Mouse (Mus musculus): ENCODE data around the gene Ager.

Ager gene

DNA sequence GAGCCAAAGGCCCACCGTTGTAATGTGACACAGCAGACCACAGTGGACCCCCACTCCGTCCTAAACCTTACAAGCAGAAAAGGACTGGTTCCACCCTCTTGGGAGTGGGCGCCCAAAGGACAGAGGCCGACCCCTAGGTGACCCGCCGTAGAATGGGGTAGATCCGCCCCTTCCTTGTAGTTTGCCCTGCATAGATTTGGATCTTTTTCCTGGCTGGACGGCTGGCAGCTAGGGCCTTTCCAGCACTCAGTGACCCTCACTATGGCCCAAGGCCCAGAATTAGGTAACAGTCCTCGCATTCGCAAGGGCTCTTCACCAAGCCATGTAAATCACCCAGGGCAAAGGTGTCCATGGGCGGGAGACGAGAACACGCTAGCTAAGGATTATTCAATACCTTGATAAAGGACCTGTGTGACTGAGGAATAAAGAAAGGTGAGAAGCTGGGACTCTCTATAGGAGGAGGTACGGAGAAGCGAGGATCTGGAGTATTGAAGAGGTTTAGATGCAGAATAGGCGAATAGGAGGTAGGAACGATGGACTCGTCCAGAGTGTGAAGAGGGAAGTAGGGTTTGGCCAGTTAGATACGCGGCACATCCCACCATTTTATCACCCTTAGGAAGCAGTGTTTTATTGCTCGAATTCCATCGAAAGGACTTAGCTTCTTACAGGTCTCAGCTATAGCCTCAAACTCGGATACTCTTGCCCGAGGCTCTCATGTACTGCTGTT is 7.0 kb downstream of the Ager start:
- DNase-seq (ENCODE audit: low read depth, low spot score): peak; percentile 41

DNA sequence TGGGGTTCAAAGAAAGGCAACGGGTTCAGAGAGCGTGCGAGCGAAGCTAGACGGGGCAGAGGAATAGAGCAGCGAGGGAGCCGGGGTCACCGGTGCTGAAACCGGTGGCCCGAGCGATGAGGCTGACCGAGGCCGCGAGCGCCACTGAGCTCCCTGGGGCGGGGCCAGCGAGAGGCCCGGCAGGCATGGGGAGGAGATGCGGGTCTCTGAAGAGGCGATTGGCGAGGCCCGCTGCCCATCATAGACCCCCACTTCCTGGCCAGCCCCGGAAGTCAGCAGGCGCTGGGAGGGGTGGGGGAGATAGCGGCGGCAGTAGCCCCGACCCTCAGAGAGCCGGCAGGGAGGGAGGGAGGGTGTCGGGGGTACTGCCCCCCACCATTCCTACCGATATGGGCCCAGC is 7.9 kb downstream of the Ager start:
- peak; percentile 95 for DNase-seq (ENCODE audit: low read depth, low spot score)

DNA sequence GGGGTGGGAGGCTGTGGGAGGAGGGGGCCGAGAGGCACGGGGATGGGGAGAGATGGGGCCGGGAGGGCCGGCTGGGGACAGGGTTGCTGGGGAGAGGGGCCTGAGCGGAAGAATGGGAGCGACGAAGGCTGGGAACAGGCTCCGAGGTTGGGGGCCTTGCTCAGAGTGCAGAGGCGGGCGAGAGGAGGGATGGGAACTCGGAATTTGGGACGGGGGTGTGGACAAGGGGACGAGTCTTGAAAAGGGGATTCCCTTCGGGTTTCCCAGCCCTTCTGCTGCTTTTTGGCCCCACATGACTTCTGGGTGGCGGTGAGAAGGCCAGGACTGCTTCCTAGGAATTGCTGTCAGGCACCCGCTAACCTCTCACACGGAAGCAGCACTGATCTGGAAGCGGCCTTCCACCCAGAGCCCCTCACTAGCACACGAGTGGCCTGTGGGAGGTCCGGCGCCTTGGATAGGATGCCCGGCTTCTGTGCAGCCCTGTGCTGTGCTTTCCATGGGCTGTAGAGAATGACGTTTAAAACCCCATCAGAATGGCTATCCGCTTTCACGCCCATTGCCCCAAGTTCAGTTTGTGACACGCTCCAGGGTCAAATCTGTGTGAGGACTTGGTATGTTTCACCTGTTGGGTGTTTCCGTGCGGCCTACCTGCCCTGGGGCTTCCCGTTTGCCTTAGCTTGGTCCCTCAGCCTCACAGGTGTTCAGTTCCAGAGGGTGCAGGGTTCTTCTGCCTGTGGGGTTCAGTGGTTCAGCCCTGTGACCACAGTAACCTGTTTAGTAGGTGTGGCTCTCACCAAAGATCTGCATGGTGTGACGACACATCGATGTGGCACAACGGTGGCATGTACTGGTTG is 8.8 kb downstream of the Ager start:
- peak; percentile 44 for DNase-seq (ENCODE audit: low read depth, low spot score)

DNA sequence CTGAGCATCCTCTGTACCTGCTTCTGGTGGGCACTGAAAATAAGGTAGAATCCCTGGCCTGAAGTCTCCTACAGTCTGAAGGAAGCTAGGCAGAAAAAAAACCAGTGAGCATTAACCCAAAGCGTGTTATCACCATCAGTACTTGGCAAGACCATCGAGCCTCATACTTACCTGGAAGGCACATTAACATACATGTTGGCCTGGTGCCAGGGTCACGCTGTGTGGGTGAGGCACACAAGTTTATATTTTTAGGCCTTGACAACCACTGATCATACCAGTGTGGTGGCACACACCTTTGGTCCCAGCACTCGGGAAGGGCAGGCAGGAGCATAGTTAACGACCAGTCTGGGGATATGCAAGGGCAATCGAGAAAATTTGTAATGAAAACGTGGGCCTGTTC is 10.3 kb downstream of the Ager start:
- DNase-seq (ENCODE audit: low read depth, low spot score): no peak

DNA sequence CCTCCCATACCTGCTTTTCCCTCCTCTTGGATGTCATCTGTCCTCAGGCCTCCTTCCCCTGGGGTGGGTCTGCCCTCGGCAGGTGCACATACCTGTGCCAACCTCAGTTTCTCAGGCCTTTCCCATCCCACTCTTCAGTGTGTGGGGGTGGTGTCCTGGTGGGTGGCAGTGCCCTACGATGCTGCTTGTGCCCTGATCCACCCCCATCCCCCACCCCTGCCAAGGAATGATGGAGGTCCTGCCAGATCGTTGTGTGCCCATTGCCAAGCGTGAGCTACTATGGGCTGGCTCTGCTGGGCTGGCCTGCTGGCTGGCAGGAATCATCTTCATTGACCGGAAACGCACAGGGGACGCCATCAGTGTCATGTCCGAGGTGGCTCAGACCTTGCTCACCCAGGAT is 13.4 kb downstream of the Ager start:
- DNase-seq (ENCODE audit: low read depth, low spot score): no peak

DNA sequence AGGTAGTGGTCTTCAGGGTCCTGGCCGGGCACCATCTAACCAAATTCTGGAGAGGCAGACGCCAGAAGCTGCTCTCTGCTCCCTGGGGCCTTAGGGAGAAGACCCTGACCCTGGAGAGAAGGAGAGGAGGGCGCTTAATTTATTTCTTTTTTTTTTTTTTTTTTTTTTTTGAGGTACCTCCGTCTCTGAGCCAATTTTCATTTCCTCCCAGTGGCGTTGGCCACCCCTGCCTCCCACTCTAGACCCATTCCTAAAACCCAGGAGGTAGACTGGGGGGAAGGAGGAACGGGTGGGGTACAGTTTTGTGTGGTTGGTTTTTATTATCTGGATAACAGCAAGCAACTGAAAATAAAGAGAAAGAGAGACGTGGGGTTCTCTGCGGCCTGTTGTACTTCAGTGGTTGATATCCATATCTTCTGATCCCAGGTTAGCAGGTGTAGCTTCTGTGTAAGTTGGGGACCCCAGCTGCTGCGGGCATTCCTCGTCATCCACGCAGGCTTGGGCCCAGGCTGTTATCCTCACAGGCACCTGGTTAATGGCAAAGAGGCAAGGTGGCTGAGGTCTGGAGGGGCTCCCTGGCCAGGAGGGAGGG is 15.5 kb downstream of the Ager start:
- DNase-seq (ENCODE audit: low read depth, low spot score): no peak

DNA sequence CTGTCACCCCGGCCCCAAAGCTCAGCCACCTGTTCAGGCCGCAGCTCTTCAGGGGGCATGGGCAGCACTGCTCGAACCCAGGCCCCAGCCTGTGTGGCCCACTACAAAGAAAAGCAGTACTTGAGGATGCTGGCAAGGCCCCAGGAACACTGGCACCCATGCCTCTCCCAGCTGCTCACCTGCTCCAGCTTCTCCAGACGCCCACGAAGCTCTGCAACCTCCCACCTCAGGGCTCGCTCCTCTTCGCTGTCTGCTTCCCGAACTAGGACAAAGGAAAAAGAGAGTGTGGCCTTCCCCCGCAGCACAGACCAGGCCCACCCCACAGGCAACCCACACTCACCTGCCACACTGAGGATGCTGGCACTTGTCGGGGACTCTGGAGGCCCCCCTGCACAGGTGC is 16.2 kb downstream of the Ager start:
- DNase-seq (ENCODE audit: low read depth, low spot score): no peak

DNA sequence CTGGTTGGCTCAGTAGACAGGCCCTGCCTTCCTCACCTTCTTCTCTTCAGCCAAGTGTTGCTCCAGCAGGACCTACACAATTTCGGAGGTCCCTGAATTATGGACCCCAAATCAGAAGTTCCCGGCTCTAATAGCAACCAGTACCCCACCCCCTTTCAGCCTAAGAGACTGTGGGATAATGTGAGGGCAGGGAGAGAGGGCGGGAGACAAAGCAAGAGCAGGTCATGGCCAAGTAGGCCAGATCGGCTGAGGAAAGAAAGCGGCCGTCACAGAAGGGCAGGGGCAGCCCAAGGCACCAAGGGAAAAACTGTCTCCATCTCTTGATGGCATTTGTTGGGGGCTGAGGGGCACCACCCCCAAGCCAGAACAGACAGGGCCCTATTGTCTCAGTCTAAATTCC is 18.2 kb downstream of the Ager start, which contains the start of gene Egfl8:
Egfl8 (minus strand) TSS at position 101 of the 400 bp plus-strand sequence.
- DNase-seq (ENCODE audit: low read depth, low spot score): no peak

DNA sequence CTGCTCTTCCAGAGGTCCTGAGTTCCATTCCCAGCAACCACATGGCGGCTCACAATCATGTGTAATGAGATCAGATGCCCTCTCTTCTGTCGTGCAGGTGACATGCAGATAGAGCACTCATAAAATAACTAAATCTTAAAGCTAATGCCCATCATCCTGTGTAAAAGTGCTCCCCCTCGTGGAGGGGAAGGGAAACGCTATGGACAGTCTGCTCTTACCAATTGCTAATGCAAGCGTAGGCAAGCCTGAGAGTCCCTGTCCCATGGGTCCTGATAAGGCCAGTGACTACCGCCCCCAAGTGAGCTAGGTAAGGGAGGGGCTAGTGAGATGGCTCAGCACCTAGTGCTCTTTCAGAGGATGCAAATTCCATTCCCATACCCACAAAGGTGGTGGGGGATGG is 21.3 kb downstream of the Ager start:
- peak; percentile 89 for DNase-seq (ENCODE audit: low read depth, low spot score)

DNA sequence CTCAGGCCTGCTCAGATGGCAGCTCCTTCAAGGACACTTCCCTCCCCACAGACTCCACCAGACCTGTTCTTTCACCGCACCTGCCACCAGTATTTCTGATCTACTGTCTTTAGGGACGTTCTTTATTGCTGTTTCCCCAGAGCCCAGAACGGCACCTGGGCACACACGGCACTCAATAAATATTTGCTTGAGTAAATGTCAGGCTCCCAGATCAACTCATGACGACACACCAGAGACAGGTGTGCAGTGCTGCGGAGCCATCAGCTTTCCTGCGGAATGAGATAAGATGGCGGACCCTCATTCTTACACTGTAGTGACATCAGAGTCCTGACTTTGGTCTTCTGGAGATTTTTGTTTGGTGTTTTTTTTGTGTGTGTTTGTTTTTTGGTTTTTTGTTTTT is 23.3 kb downstream of the Ager start:
- no peak for DNase-seq (ENCODE audit: low read depth, low spot score)

DNA sequence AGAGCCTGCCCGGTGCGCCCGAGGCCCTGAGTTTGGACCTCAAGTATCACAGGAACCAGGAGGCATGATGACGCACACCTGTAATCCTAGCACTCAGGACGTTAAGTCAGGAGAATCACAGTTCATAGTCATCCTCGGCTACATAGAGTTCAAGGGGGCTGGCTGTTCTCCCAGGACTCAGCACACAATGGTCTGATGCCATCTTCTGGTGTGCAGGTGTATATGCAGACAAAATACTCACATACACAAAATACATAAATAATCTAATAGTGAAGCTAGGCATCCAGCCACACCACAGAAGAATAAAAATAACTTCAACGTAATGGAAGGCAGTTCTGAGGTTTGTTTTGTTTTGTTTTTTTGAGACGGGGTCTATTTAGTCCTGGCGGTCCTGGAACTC is 25.5 kb downstream of the Ager start:
- DNase-seq (ENCODE audit: low read depth, low spot score): no peak

DNA sequence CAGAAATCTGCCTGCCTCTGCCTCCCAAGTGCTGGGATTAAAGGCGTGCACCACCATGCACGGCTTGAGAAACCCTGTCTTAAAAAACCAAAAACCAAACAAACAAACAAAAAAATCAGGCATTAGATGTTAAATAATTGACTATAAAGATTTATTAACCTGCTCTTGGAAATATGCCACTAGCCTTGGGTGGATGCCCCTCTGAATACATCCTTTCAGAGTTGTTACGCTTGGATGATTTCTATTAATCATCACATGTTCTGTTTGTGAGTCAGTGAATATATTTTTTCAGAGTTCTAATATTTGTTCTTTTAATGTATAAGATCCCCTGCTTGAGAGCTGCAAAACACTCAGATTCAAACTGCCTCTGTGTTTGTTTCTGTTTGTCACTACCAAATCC is 27.3 kb downstream of the Ager start:
- no peak for DNase-seq (ENCODE audit: low read depth, low spot score)

DNA sequence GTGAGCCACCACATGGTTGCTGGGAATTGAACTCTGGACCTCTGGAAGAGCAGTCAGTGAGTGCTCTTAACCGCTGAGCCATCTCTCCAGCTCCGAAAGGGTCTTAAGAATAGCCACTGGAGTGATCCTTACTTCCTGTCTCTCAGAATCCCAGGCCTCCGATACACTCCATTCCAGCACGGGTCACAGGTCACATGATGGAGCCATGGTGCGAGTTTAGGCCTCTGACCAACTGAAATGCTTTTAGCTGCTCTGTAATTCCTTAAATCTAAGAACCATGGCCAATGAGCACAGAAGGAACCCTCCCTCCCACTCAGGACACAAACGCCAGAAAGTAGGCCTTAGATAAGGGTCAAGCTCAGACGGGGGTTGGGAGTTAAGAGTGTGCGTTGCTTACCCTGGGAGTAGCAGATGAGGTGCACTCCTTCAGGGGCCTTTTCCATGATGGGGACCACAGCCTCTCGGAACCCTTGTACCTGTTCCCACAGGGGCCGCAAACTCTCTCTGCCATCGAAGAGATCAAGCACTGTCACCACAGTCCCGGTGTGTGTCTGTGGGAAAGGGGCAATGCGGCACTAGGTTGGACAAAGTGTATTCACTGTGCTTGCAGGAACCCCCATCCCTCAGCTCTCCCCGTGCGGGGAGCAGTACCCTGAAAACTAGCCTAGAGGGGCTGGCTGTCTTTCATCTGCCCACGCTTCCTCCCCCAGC is 28.6 kb downstream of the Ager start:
- no peak for DNase-seq (ENCODE audit: low read depth, low spot score)

DNA sequence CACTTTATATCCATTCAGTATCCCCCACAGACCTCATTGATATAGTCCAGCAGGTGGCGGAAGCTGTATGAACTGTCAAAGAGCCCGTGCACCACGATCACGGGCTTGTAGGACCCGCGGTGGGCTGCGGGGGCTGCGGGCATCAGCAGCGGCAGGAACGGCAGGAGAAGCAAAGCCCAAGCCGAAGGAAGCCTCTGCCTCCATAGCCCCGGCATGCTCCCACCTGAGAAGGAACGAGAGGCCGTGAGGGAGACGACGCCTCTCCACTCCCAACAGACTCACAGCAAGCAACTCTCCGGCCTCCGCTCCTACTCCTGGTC is 29.1 kb downstream of the Ager start:
- peak; percentile 64 for DNase-seq (ENCODE audit: low read depth, low spot score)

DNA sequence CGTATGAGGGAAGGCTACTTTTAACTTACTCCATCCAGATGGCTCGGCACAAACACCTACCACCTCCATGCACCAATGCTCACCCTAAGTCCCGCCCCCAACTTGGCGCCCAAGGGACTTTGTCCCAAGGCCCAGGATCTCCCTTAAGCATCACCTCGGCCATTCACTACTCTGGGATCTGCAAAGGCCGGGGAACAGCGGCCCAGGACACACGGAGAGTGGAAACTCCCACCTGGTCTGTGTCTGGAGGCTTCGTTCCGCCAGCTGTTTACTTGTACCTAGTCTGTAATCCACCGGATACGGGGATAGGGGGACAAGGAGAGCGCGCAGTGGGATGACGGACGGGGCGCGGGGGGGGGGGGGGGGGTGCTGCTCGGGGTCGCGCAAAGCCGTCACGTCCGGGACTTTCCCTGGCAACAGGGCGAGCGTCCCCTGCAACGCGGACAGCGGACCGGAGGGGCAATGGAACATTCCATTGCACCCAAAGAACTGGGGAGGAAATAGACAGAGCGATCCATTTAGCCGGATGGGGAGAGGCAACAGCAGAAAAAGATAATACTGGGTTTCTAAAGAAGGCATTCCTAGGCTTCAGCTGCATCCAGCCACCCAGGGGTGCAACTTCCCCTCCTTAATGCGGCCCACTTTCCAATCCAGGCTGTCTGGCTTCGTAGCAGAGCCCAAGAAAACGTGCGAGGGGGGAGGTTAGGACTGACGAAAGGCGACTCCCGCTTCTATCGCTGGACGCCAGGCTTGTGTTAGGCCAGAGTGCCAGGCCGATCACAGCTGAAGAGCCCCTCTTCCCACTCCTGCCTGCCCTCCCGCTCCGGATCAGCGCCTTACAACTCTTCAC is 29.7 kb downstream of the Ager start:
- DNase-seq (ENCODE audit: low read depth, low spot score): peak; percentile 87

DNA sequence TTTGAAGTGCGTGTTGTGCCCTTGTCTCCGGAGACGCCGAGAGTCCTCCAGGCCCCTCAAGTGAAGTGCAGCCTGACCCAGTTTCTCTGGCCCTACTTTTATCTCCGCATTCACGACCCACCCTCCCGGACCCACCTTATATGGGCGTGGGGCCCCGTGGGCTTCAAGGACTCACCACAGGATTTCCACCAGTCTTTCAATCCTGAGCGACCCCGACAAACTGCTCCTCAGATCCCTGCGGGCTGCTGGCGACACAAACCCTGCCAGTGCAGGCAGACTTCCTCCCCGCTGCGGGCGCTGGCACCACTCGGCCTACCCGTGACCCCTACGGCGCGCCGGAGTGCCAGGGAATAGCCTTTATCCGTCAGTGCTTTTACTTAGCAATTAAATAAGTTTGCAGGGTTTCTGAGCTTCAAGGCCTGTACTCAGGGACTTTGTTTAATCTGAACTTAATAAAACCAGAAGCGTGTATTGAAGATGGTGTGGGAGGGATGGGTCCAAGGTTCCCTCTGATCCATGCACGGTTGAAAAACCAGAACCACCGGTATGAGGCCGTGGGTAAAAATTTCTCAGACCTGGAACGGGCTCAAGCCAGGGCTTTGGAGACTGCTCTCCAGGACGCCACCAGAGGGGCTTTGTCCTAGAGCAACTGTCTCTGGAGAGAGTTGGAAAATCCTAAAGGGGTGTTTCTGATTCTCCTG is 30.4 kb downstream of the Ager start, which contains the start of gene Ppt2:
Ppt2 (minus strand) TSS at position 568 of the 701 bp plus-strand sequence.
- DNase-seq (ENCODE audit: low read depth, low spot score): peak; percentile 52

DNA sequence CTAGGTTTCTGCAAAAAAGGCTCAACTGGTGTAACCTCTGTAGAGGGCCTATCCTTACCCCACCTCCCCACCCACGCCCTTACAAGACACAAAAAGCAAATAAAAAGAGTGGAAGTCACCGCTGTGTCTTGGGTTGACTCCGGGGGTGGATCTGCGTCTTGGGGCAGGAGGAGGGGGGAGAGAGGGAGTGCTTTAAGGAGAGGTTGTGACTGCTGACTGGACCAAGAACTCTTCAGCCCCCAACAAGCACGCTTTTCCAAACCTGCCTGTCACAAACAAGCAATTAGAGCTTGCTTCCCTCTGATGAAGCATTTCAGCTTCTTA is 30.9 kb downstream of the Ager start:
- peak; percentile 47 for DNase-seq (ENCODE audit: low read depth, low spot score)

DNA sequence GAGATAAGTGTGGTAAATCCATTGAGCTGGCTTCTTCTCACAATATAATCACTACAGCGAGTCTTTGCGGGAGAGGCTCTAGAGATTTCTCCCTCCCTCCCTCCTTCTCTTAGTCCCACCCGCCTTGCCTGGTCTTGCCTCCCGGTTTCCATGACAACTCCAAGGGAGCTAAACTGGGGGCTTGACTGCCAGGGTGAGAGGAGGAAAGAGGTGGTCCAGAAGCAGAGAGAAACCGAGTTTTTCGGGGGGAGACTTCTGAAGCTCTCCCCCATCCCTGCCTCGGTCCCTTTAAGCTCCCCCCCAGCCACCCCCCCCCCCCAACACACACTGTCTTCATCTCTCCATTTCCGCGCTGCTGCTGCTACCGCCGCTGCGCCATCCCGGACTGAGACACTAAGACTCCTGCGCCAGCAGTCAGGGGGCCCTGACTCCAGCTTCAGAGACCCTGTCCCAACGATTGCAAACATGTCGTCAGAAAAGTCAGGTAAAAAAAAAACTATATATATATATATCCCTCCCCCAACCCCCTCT is 31.6 kb downstream of the Ager start, which contains the start of gene Prrt1:
Prrt1 (plus strand) TSS at position 313 of the 531 bp plus-strand sequence.
- DNase-seq (ENCODE audit: low read depth, low spot score): peak; percentile 51

DNA sequence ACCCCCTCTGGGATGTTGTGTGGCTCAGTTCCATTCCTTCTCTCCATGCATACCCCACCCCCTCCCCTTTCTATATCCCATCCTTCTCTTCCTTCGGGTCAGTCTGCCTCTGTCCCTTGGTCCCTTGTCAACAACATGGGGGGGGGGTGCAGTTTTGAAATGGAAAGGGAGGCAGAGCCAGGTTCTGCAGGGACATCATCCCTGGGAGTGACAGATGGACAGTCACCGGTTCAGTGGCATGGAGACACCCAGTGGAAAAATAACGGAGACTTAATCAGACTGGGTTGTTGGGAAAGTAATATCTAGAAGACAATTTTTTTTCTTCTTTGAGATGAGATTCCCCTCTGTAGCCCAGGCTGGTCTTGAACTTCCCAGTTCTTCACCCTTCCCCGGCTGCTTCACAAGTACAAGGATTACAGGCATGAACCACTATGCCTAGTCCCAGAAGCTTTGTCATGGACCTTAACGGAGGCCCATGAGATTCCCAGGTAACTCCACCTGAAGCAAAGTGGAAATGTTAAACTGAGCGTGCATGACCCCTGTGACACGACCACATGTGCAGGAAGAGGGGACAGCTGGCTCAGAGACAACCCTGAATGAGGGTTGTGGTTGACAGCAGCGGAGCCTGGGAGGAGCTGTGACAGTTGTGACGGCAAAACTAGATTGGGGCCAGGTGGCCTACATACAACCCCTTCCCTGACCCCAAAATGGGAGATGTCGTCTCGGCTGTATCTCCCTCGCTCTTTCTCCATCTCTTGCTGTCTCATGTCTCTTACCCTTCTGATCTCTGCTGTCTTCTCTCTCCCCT is 32.3 kb downstream of the Ager start:
- peak; percentile 69 for DNase-seq (ENCODE audit: low read depth, low spot score)

Measured in CD4-positive, CD25-positive, alpha-beta regulatory T cell, adult 2 months (primary cell).